Mouse (Mus musculus): ENCODE measurements around the gene Phex.

DNA sequence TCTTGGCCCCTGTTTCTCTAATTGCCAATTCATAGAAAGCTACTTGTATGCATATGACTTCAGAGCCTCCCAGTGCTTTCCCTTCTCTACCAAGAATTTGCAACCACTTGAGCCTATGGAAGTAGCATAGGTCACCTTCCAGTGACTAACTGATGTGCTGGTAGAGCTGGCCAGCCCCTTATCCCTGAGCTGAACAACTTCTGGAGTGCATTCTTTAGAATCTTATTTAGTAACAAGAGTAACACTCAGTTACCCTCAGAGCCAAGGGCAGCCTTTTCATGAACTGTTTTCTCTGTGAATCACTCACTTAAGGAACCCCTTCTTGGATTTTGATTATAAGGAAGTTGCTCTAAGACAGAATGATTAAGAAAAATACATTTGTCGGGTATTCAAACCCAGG, 234.3 kb downstream of the Phex start:
- TF ChIP-seq CTCF (IDR thresholded peaks at IDR 0.05; ENCODE audit: low read depth) (no peak), EP300 (IDR thresholded peaks at IDR 0.05; ENCODE audit: low read depth) (no peak)
